Comparison of ENCODE assay signal across 23 mouse cellular contexts in genomic region chr2:34043064-34043463, GRCm38 (mm10).
DNase-seq lines count a peak whose midpoint lies in the region; ATAC-seq and TF ChIP-seq lines count a peak whose summit lies in the region.
"Had no signal": no experiment of that assay in that cellular context is flagged by ENCODE, and none has a peak within 500 bp of the region (broad histone marks: within the 10 kb centered on the region; RNA-seq: fewer than 3 reads in every experiment).

No protein-coding gene starts in this region.

- H3K4me3 ChIP-seq in forebrain, postnatal 0 days (ENCODE audit: low read depth, low read length) = no peak overlapping the region
- H3K4me3 ChIP-seq in forebrain, embryonic 12.5 days (replicated peaks) = no peak overlapping the region
- H3K4me3 ChIP-seq in kidney, embryonic 14.5 days (ENCODE audit: low read length) = no peak overlapping the region
- no peak overlapping the region for H3K4me3 ChIP-seq in lung, embryonic 14.5 days (ENCODE audit: low read depth, low read length)
- H3K4me3 ChIP-seq in lung, adult 2 months (replicated peaks; ENCODE audit: extremely low read depth, low read depth, low read length) = no peak overlapping the region
- H3K4me3 ChIP-seq in cortical plate, adult 2 months (ENCODE audit: insufficient read depth, low read length) = no peak overlapping the region
- H3K4me3 ChIP-seq: erythroblast, embryonic 14.5 days; limb, embryonic 13.5 days; stomach, embryonic 15.5 days had no signal

- WGBS in forebrain, postnatal 0 days = 83% methylated on average over 5 of the region's 5 CpGs
- 84% methylated on average over 5 of the region's 5 CpGs for WGBS in forebrain, embryonic 12.5 days
- 72% methylated on average over 5 of the region's 5 CpGs for WGBS in kidney, embryonic 14.5 days
- 83% methylated on average over 5 of the region's 5 CpGs for WGBS in lung, embryonic 14.5 days
- 75% methylated on average over 5 of the region's 5 CpGs for WGBS in lung, adult 2 months

- no peak for TF ChIP-seq POLR2A in lung, adult 2 months (IDR thresholded peaks at IDR 0.05; ENCODE audit: borderline replicate concordance, extremely low read depth, low read depth, low read length)
- no peak for TF ChIP-seq POLR2A in cortical plate, adult 2 months (IDR thresholded peaks at IDR 0.05; ENCODE audit: extremely low read depth, insufficient read depth, low read length)

- no peak overlapping the region for H3K9ac ChIP-seq in forebrain, postnatal 0 days
- no peak overlapping the region for H3K9ac ChIP-seq in forebrain, embryonic 12.5 days
- H3K9ac ChIP-seq in kidney, embryonic 14.5 days (ENCODE audit: low read depth, low read length) = no peak overlapping the region
- H3K9ac ChIP-seq in lung, embryonic 14.5 days = no peak overlapping the region
- H3K9ac ChIP-seq: limb, embryonic 13.5 days; stomach, embryonic 15.5 days had no signal

- ATAC-seq in forebrain, postnatal 0 days = no peak
- no peak for ATAC-seq in forebrain, embryonic 12.5 days (ENCODE audit: low FRiP score)
- ATAC-seq in kidney, embryonic 14.5 days (ENCODE audit: low FRiP score, low TSS enrichment) = no peak
- no peak for ATAC-seq in lung, embryonic 14.5 days (ENCODE audit: insufficient read depth)
- ATAC-seq: hindbrain, embryonic 16.5 days; intestine, embryonic 16.5 days; Patski had no signal

- H3K4me1 ChIP-seq in forebrain, postnatal 0 days (ENCODE audit: insufficient read depth) = no peaks in the 10 kb centered on the region
- no peaks in the 10 kb centered on the region for H3K4me1 ChIP-seq in forebrain, embryonic 12.5 days
- 0 out of 2 replicates have a peak, but pooled peaks cover 3% of the 10 kb centered on the region for H3K4me1 ChIP-seq in kidney, embryonic 14.5 days (ENCODE audit: control insufficient read depth, insufficient read depth, low read length)
- H3K4me1 ChIP-seq in lung, embryonic 14.5 days (ENCODE audit: insufficient read depth) = no peaks in the 10 kb centered on the region
- H3K4me1 ChIP-seq in lung, adult 2 months (ENCODE audit: control insufficient read depth, insufficient read depth, low read length) = no peaks in the 10 kb centered on the region
- H3K4me1 ChIP-seq in cortical plate, adult 2 months (ENCODE audit: control insufficient read depth, insufficient read depth, low read length) = no peaks in the 10 kb centered on the region
- H3K4me1 ChIP-seq: stomach, embryonic 15.5 days had no signal

- H3K27ac ChIP-seq in forebrain, postnatal 0 days (ENCODE audit: low read depth, low read length) = no peak overlapping the region
- H3K27ac ChIP-seq in forebrain, embryonic 12.5 days = no peak overlapping the region
- no peak overlapping the region for H3K27ac ChIP-seq in kidney, embryonic 14.5 days (ENCODE audit: low read depth, low read length)
- H3K27ac ChIP-seq in lung, embryonic 14.5 days (ENCODE audit: low read depth) = no peak overlapping the region
- H3K27ac ChIP-seq in cortical plate, adult 2 months (ENCODE audit: insufficient read depth, low read length) = no peak overlapping the region
- H3K27ac ChIP-seq: limb, embryonic 13.5 days; stomach, embryonic 15.5 days had no signal

- no peaks in the 10 kb centered on the region for H3K9me3 ChIP-seq in forebrain, postnatal 0 days (ENCODE audit: low read length)
- H3K9me3 ChIP-seq in forebrain, embryonic 12.5 days = no peaks in the 10 kb centered on the region
- no peaks in the 10 kb centered on the region for H3K9me3 ChIP-seq in kidney, embryonic 14.5 days (ENCODE audit: control insufficient read depth, low read length)
- H3K9me3 ChIP-seq in lung, embryonic 14.5 days (ENCODE audit: low read depth, low read length) = no peaks in the 10 kb centered on the region
- H3K9me3 ChIP-seq: limb, embryonic 13.5 days; stomach, embryonic 15.5 days had no signal

- DNase-seq in forebrain, postnatal 0 days = no peak
- peak; percentile 40 for DNase-seq in kidney, postnatal 10 days
- no peak for DNase-seq in lung, embryonic 14.5 days
- DNase-seq in lung, adult 2 months = no peak
- DNase-seq in adrenal gland, postnatal 14 days = no peak
- DNase-seq: adrenal gland, postnatal 10 days; cerebellum, adult 11-12 months; cerebellum, postnatal 10 days; gastrocnemius, postnatal 14 days; heart, postnatal 14 days; lung, postnatal 10 days; midbrain, embryonic 14.5 days; right cerebral cortex, postnatal 25 days had no signal

- H3K4me2 ChIP-seq in forebrain, postnatal 0 days (ENCODE audit: low read depth) = no peak overlapping the region
- no peak overlapping the region for H3K4me2 ChIP-seq in forebrain, embryonic 12.5 days
- no peak overlapping the region for H3K4me2 ChIP-seq in kidney, embryonic 14.5 days (replicated peaks; ENCODE audit: low read depth, low read length)
- no peak overlapping the region for H3K4me2 ChIP-seq in lung, embryonic 14.5 days
- H3K4me2 ChIP-seq: limb, embryonic 13.5 days; liver, embryonic 11.5 days; stomach, embryonic 15.5 days had no signal

- no peaks in the 10 kb centered on the region for H3K36me3 ChIP-seq in forebrain, postnatal 0 days (ENCODE audit: insufficient read depth)
- no peaks in the 10 kb centered on the region for H3K36me3 ChIP-seq in forebrain, embryonic 12.5 days (replicated peaks)
- H3K36me3 ChIP-seq in kidney, embryonic 14.5 days (ENCODE audit: control insufficient read depth, insufficient read depth, low read length) = no peaks in the 10 kb centered on the region
- H3K36me3 ChIP-seq in lung, embryonic 14.5 days (ENCODE audit: insufficient read depth) = no peaks in the 10 kb centered on the region
- H3K36me3 ChIP-seq: limb, embryonic 13.5 days; stomach, embryonic 15.5 days had no signal

- TF ChIP-seq CTCF in forebrain, postnatal 0 days (IDR thresholded peaks at IDR 0.05; ENCODE audit: low read depth) = peak; percentile 50
- TF ChIP-seq CTCF in lung, embryonic 14.5 days (IDR thresholded peaks at IDR 0.05; ENCODE audit: low read depth) = peak; percentile 42
- TF ChIP-seq CTCF in lung, adult 2 months (IDR thresholded peaks at IDR 0.05; ENCODE audit: insufficient read depth, low read length) = no peak
- peak; percentile 16; the same call in 1 of the 2 replicates for TF ChIP-seq CTCF in cortical plate, adult 2 months (IDR thresholded peaks at IDR 0.05; ENCODE audit: extremely low read depth, insufficient read depth, low read length)

- no peaks in the 10 kb centered on the region for H3K27me3 ChIP-seq in forebrain, postnatal 0 days (ENCODE audit: insufficient read depth, low read length)
- peaks cover 5% of the 10 kb centered on the region; the same call in 1 of the 2 replicates for H3K27me3 ChIP-seq in forebrain, embryonic 12.5 days
- no peaks in the 10 kb centered on the region; the same call in 1 of the 2 replicates for H3K27me3 ChIP-seq in kidney, embryonic 14.5 days (ENCODE audit: control insufficient read depth, insufficient read depth, low read length)
- no peaks in the 10 kb centered on the region for H3K27me3 ChIP-seq in lung, embryonic 14.5 days (ENCODE audit: insufficient read depth, low read length)
- H3K27me3 ChIP-seq: stomach, embryonic 15.5 days had no signal
